Mouse (Mus musculus): Measurements from ENCODE around the gene Tesk1. TPM values are rescaled to one million over a fixed set of nuclear protein-coding genes. Genes with fewer than 3 reads are reported as not detected.

Tesk1 gene
- total RNA-seq, 2 experiments from 2014 or later: 83.3 to 89.9 TPM

DNA sequence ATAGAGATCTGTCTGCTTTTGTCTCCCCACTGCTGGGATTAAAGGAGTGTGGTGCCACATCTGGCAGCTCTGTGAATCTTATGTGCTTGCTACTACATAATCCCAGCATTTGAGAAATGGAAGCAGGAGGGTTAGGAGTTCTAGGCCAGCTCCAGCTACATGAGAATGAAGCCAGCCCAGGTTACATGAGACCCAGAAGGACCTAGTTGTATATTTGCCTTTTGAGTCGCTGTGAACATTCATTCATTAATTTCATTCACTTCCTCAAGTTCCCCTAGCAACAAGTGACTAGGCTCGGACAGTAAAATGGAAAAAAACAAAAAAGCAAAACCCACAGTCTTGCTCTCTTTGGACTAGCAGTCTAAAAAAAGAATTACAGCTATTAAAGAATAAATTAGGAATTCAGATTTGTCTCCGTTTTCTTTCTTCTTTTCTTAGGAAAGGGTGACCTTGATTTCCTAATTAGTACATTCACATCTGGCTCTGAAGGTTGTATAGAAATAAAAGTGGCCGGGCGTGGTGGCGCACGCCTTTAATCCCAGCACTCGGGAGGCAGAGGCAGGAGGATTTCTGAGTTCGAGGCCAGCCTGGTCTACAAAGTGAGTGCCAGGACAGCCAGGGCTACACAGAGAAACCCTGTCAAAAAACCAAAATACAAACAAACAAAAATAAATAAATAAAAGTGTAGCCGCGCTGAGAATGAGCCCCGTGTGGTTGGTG, 50.5 kb downstream of the Tesk1 start:
- no peak for DNase-seq (ENCODE audit: low spot score in 2 of 2)

DNA sequence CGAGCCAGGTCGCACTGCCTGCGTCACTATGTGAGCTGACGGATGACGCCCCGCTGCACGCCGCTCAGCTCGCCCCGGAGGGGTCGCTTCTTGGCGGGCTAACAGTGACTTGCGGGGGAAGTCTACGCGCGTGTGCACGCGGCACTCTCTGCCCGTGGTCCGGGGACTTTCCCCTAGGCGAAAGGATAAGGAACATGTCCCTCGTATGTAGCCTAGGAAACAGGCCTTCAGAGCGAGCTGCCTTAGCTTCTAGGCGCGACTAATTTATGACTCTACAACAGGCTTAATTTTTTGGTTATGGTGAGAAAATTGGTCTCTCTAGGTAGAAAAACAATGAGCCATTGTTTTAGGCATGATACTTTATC, 51.1 kb downstream of the Tesk1 start, which contains the start of gene Ccdc107:
Gene Ccdc107, plus strand, starts transcription at position 80 of the 365 bp plus-strand sequence.
- peak; percentile 94 to 95 for DNase-seq (ENCODE audit: low spot score in 2 of 2)

DNA sequence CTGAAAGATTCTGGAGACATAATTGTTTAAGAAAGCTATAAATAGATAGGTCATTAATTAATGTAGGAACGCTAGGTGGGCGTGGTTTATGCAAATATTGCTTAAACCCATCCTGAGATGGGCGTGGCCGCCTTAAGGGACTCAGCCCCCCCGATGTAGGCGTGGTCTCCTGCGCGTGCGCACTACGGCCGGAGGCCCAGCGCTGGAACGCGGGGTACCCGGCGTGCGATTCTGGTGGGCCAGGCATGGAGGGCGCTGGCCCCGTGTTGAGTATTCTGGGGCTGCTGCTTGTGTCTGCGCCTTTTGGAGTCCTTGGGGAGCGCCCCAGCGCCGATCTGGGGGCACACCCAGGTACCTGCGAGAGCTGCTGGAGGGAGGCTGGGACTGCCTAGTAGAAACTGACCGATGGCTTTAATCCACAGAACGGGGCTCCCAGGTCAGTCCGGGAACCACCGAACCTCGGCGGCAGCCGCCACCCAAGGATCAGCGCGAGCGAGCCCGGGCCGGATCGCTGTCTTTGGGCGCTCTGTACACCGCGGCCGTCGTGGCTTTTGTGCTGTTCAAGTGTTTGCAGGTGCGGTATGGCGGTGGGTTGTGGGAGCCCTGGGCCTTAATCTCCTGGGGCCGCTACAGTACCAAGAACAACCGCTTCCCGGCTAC, 51.6 kb downstream of the Tesk1 start:
- peak; percentile 91 to 98 for DNase-seq (ENCODE audit: low spot score in 2 of 2)

GRCm38 (mm10) chr4:43493846-43494240, 52.1 kb downstream of the Tesk1 start:
- DNase-seq (ENCODE audit: low spot score in 2 of 2): peak in 1 of 2 experiments; percentile 14

GRCm38 (mm10) chr4:43496587-43496986, 54.8 kb downstream of the Tesk1 start:
- no peak for DNase-seq (ENCODE audit: low spot score in 2 of 2)

GRCm38 (mm10) chr4:43497405-43497804, 55.7 kb downstream of the Tesk1 start:
- no peak for DNase-seq (ENCODE audit: low spot score in 2 of 2)

Other genes with a start within 250 kb of the Tesk1 start
- gene Atp8b5, start 174.8 kb upstream of the Tesk1 start, total RNA-seq (2021): under 1 TPM; 0.23 to 0.52 TPM
- gene Rusc2, start 60.0 kb upstream of the Tesk1 start, total RNA-seq (2021): 100 to 1,000 TPM; 119 to 124 TPM
- under 1 TPM; 0.54 to 0.81 TPM for gene Fam166b, start 12.8 kb upstream of the Tesk1 start, total RNA-seq (2021)
- not detected for gene Cd72, start 12.7 kb downstream of the Tesk1 start, total RNA-seq (2021)
- gene Sit1, start 41.8 kb downstream of the Tesk1 start, total RNA-seq (2021): not detected
- gene Ccdc107, start 51.0 kb downstream of the Tesk1 start, total RNA-seq (2021): 10 to 100 TPM; 27.7 to 29.3 TPM
- not detected for gene Arhgef39, start 57.8 kb downstream of the Tesk1 start, total RNA-seq (2021)
- gene Car9, start 65.0 kb downstream of the Tesk1 start, total RNA-seq (2021): not detected
- gene Tpm2, start 81.8 kb downstream of the Tesk1 start, total RNA-seq (2021): 1 to 10 TPM; 4.2 to 4.8 TPM
- 10 to 100 TPM; 67.4 to 74.5 TPM for gene Creb3, start 120.4 kb downstream of the Tesk1 start, total RNA-seq (2021)
- 10 to 100 TPM; 35.8 to 42.1 TPM for gene Tln1, start 120.8 kb downstream of the Tesk1 start, total RNA-seq (2021)
- gene Rgp1, start 136.8 kb downstream of the Tesk1 start, total RNA-seq (2021): 10 to 100 TPM; 43.6 to 48.0 TPM
- 10 to 100 TPM; 58.8 to 65.2 TPM for gene Gba2, start 136.9 kb downstream of the Tesk1 start, total RNA-seq (2021)
- gene Msmp, start 142.6 kb downstream of the Tesk1 start, total RNA-seq (2021): not detected
- gene Npr2, start 190.0 kb downstream of the Tesk1 start, total RNA-seq (2021): 10 to 100 TPM; 47.2 to 52.7 TPM
- gene Spag8, start 211.7 kb downstream of the Tesk1 start, total RNA-seq (2021): 1 to 10 TPM; 1.4 to 2.3 TPM
- gene Hint2, start 214.5 kb downstream of the Tesk1 start, total RNA-seq (2021): 10 to 100 TPM; 31.3 to 36.7 TPM
- 10 to 100 TPM; 68.2 to 72.1 TPM for gene Tmem8b, start 227.0 kb downstream of the Tesk1 start, total RNA-seq (2021)
- gene Fam221b, start 227.2 kb downstream of the Tesk1 start, total RNA-seq (2021): 1 to 10 TPM; 1.5 to 1.8 TPM